Mouse (Mus musculus) kidney, postnatal 0 days (tissue): ENCODE measurements around the gene Immp2l. TPM values are rescaled to one million over a fixed set of nuclear protein-coding genes. Genes with fewer than 3 reads are reported as not detected.
A peak's percentile ranks its signal among the peaks of the same experiment; 100 is the strongest.

Experiments
- ATAC-seq: fragments of 200-750 bp; cut with Nextera tagmentation; replicated peaks from 2 replicates; pipeline ENCODE4 v1.8.0; 2017; ENCODE audit warnings: low read depth, moderate number of reproducible peaks, moderate TSS enrichment, moderate library complexity; ENCODE audit not compliant: low FRiP score
- DNase-seq: peaks from one replicate; pipeline ENCODE4 v3.0.0-alpha.2; 2016; ENCODE audit warnings: low spot score
- H3K27ac ChIP-seq: fragments of 300-500 bp; sonication (generic); 2 replicates; pipeline ENCODE4 v1.5.1; 2014; ENCODE audit warnings: mild to moderate bottlenecking
- H3K27me3 ChIP-seq: fragments of 300-500 bp; sonication (generic); 2 replicates; pipeline ENCODE4 v1.6.1; 2014; ENCODE audit warnings: low read length, mixed read lengths; ENCODE audit not compliant: insufficient read depth
- H3K36me3 ChIP-seq: fragments of 300-500 bp; sonication (generic); 2 replicates; pipeline ENCODE4 v1.6.1; 2014; ENCODE audit warnings: low read length, mixed read lengths; ENCODE audit not compliant: insufficient read depth
- H3K4me1 ChIP-seq: fragments of 300-500 bp; sonication (generic); replicated peaks from 2 replicates; pipeline ENCODE4 v1.6.1; 2014; ENCODE audit warnings: antibody characterized with exemption, low read length, mixed read lengths; ENCODE audit not compliant: insufficient read depth
- H3K4me2 ChIP-seq: fragments of 300-500 bp; sonication (generic); 2 replicates; pipeline ENCODE4 v1.6.1; 2014; ENCODE audit warnings: mild to moderate bottlenecking, low read length, moderate library complexity, mixed read lengths
- H3K4me3 ChIP-seq: fragments of 300-500 bp; sonication (generic); replicated peaks from 2 replicates; pipeline ENCODE4 v1.5.1; 2014; ENCODE audit warnings: low read depth, low read length
- H3K9ac ChIP-seq: fragments of 300-500 bp; sonication (generic); 2 replicates; pipeline ENCODE4 v1.6.1; 2014; ENCODE audit warnings: low read depth, low read length
- H3K9me3 ChIP-seq: fragments of 300-500 bp; sonication (generic); replicated peaks from 2 replicates; pipeline ENCODE4 v1.6.1; 2016; ENCODE audit warnings: low read length, inconsistent platforms, mixed read lengths
- CTCF ChIP-seq: IDR thresholded peaks from 2 replicates; pipeline ENCODE4 v1.5.1; 2016; ENCODE audit warnings: antibody characterized with exemption, low read depth, mild to moderate bottlenecking, moderate library complexity
- WGBS: fragments of 180-500 bp; shearing (Covaris S2); extraction: QIAGEN DNeasy Blood & Tissue Kit; methylation state at CpG from one replicate; pipeline ENCODE4 v1.1.7; 2014; 5-methylcytosine and 5-hydroxymethylcytosine counted together
- polyA plus RNA-seq: library from polyadenylated mRNA; unstranded; fragments of >200 nt; fragmentation: Nextera tagmentation; extraction: Ambion mirVana; gene quantifications from 2 replicates; pipeline ENCODE4 v1.2.1, GENCODE M21; 2015

Gene Immp2l
- polyA plus RNA-seq, 1 experiment from 2014 or later = 8.7 TPM

DNA sequence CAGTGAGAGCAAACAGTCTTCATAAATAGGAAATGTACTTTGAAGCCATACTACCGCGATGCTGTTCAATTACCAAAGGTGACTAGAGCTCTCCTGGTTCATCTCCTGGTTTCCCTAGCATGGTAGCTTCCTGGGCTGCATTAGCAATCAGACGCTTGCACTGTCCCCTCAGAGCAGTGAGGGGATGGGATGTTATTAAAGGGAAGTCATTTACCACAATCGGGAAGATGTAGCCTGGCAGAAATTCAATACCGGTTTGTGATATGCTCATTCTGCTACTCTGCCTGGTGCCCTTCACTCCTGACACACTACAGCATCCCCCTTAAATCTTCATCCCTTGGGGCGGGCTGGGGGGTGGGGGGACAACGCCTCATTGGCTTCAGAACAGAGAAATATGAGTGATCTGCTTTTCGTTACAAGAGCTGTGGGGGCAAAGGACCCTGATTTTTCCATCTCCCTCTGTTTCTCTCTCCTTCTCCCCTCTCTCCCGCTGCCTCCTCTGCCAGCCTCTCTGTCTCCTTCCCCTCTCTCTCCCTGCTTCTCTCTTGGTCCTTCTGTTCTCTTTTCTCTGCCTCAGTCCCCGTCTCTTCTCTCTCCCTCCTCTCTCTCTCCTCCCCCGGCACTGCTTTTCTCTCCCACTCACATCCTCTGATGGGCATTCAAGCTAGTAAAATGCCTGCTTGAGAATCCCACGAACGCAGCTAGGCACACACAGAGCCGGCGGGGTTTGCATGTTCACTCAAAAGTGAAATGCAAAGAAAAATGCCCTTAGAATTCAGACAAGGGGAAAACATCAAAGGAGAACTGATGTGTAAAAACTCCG lies 461.0 kb downstream of the Immp2l start:
- TF ChIP-seq CTCF = no peak
- WGBS = 10% methylated on average over 16 of the region's 16 CpGs
- H3K4me1 ChIP-seq = no peaks in the 10 kb centered on the region
- no peaks in the 10 kb centered on the region for H3K36me3 ChIP-seq
- peak; percentile 46 for DNase-seq
- H3K27ac ChIP-seq = no peak overlapping the region
- H3K4me2 ChIP-seq = peak overlapping the region; percentile 73
- H3K27me3 ChIP-seq = no peaks in the 10 kb centered on the region
- no peaks in the 10 kb centered on the region for H3K9me3 ChIP-seq
- H3K4me3 ChIP-seq = peak overlapping the region; percentile 31
- ATAC-seq = no peak
- H3K9ac ChIP-seq = peak overlapping the region; percentile 20; the same call in 1 of the 2 replicates

DNA sequence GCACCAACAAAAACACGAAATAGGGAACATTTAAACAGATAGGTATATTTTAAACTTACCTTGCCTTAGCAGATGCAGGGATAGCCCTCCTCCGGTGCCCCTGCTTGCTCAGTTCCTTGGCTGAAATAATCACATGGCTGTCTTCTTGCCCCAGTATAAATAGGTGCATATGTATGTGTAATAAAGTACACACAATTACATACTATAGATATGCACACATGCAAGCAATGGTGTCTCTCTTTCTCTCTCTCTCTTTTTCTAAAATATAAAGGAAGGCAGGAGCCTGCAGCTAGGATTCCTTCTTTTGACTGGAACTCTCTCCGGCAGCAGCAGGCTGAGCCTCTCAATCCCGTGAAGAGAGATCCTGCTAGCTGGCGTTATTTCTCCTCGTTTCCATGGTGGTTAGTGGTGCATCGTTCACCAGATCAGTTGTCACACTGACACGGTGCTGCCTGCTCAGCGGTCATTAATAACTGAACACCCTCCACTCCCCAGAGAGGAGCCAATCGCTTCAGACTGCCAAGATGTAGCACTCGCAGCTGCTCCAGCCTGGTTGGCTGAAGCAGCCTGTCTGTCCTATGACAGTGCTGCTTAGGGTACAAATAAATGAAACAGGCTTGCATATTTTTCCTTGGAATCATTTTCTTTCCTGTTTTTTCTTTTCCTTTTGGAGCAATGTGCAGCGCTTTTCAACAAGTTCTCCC lies 461.8 kb downstream of the Immp2l start:
- peak; percentile 69 for DNase-seq
- WGBS = 6% methylated on average over 12 of the region's 12 CpGs

GRCm38 (mm10) chr12:41486331-41486730 lies 462.4 kb downstream of the Immp2l start, which contains the start of gene Lrrn3:
Gene Lrrn3, minus strand, starts transcription at chr12:41486431.
- 100% methylated on average over 1 of the region's 1 CpGs for WGBS
- Histone ChIP-seq H3K9ac (peak within 1 kb of the TSS; percentile 20; the same call in 1 of the 2 replicates), H3K4me2 (peak within 1 kb of the TSS; percentile 73), H3K27me3 (no peaks in the 10 kb centered on the region), H3K36me3 (no peaks in the 10 kb centered on the region), H3K4me1 (no peaks in the 10 kb centered on the region), H3K27ac (no peak within 1 kb of the TSS), H3K9me3 (no peaks in the 10 kb centered on the region), H3K4me3 (peak within 1 kb of the TSS; percentile 31)
- ATAC-seq = no peak
- no peak for TF ChIP-seq CTCF
- no peak for DNase-seq

More for the DNA sequence above, 461.8 kb downstream of the Immp2l start:
- no peaks in the 10 kb centered on the region for H3K36me3 ChIP-seq
- peak overlapping the region; percentile 20; the same call in 1 of the 2 replicates for H3K9ac ChIP-seq
- TF ChIP-seq CTCF = no peak
- peak; percentile 79; the same call in 1 of the 2 replicates for ATAC-seq
- H3K27ac ChIP-seq = no peak overlapping the region
- H3K4me3 ChIP-seq = peak overlapping the region; percentile 31
- H3K4me1 ChIP-seq = no peaks in the 10 kb centered on the region
- H3K9me3 ChIP-seq = no peaks in the 10 kb centered on the region
- H3K4me2 ChIP-seq = peak overlapping the region; percentile 73
- H3K27me3 ChIP-seq = no peaks in the 10 kb centered on the region

DNA sequence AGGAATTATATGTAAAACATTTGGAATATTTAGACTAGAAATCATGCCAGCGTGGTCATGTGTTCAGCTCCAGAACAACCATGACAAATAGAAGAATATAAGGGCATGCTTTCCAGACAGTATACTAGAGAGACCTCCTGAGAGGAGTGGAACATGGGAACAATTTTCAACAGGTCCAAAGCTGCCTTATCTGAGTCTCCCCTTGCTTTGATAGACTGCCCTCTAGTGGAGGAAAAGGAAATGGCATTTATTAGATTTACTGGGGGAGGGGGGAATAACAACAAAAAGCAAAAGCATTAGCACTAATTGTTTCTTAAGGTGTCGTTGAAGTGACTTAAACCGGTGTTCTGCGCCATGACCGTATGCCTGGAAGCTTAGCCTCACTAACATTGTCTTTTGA lies 463.1 kb downstream of the Immp2l start:
- peak; percentile 98 for TF ChIP-seq CTCF
- peak; percentile 84 for DNase-seq
- H3K36me3 ChIP-seq = no peaks in the 10 kb centered on the region
- no peaks in the 10 kb centered on the region for H3K4me1 ChIP-seq
- H3K27ac ChIP-seq = no peak overlapping the region
- H3K27me3 ChIP-seq = no peaks in the 10 kb centered on the region
- H3K4me3 ChIP-seq = no peak overlapping the region
- H3K9me3 ChIP-seq = no peaks in the 10 kb centered on the region
- peak; percentile 60; the same call in 1 of the 2 replicates for ATAC-seq
- H3K4me2 ChIP-seq = no peak overlapping the region
- WGBS = 27% methylated on average over 5 of the region's 5 CpGs
- no peak overlapping the region for H3K9ac ChIP-seq

DNA sequence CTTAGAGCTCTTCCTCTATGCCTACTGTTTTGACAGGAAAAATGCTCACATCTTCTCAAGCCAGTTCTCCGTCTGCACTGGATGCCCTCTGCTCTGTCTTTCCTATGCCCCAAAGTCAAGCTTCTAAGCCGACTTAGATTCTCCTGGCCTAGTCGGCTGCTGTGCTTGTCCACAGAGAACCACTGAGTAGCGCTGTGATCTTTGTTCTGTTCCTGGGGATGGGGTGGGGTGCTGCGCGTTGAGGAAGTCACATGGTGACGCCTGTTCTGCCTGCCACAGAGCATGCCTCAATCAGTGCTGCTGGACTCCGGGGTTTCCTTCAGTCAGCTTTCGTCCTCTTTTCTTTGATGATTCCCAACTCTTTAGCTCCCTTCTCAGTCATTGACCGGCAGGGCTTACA lies 470.7 kb downstream of the Immp2l start:
- no peak overlapping the region for H3K4me2 ChIP-seq
- no peak for ATAC-seq
- no peak overlapping the region for H3K27ac ChIP-seq
- no peak for DNase-seq
- no peak overlapping the region for H3K4me3 ChIP-seq
- H3K36me3 ChIP-seq = no peaks in the 10 kb centered on the region
- WGBS = 49% methylated on average over 10 of the region's 10 CpGs
- H3K4me1 ChIP-seq = no peaks in the 10 kb centered on the region
- H3K27me3 ChIP-seq = no peaks in the 10 kb centered on the region
- no peak overlapping the region for H3K9ac ChIP-seq
- H3K9me3 ChIP-seq = no peaks in the 10 kb centered on the region
- TF ChIP-seq CTCF = peak; percentile 27; the same call in 1 of the 2 replicates

GRCm38 (mm10) chr12:41500049-41500820 lies 476.3 kb downstream of the Immp2l start:
- H3K27ac ChIP-seq = no peak overlapping the region
- ATAC-seq (no peak), DNase-seq (peak; percentile 43)
- no peak overlapping the region for H3K9ac ChIP-seq
- no peak overlapping the region for H3K4me3 ChIP-seq
- TF ChIP-seq CTCF = no peak
- H3K4me1 ChIP-seq = no peaks in the 10 kb centered on the region
- no peak overlapping the region for H3K4me2 ChIP-seq
- no peaks in the 10 kb centered on the region for H3K36me3 ChIP-seq
- WGBS = 62% methylated on average over 9 of the region's 9 CpGs
- no peaks in the 10 kb centered on the region for H3K27me3 ChIP-seq
- no peaks in the 10 kb centered on the region for H3K9me3 ChIP-seq
